Mouse (Mus musculus): ENCODE results near the gene Dynlrb2. TPM values are rescaled to one million over a fixed set of nuclear protein-coding genes. Genes with fewer than 3 reads are reported as not detected.

The Dynlrb2 gene
- not detected for total RNA-seq (2023)

GRCm38 (mm10) chr8:116504477-116505120 is at the start of gene Dynlrb2:
Gene Dynlrb2, plus strand, starts transcription at chr8:116504974.

Other genes with a start within 250 kb of the Dynlrb2 start
- 10 to 100 TPM; 10.6 to 12.9 TPM for gene Cdyl2, start 228.0 kb downstream of the Dynlrb2 start, total RNA-seq (2023)